Mouse (Mus musculus) thymus, postnatal 10 days (tissue): ENCODE data around the gene Fam210b.
A peak's percentile ranks its signal among the peaks of the same experiment; 100 is the strongest.

Experiments used
- DNase-seq, 2 experiments: peaks; one replicate each; pipeline ENCODE4 v3.0.0; 2021; ENCODE audit warnings: low spot score in 2 of 2

Gene Fam210b

DNA sequence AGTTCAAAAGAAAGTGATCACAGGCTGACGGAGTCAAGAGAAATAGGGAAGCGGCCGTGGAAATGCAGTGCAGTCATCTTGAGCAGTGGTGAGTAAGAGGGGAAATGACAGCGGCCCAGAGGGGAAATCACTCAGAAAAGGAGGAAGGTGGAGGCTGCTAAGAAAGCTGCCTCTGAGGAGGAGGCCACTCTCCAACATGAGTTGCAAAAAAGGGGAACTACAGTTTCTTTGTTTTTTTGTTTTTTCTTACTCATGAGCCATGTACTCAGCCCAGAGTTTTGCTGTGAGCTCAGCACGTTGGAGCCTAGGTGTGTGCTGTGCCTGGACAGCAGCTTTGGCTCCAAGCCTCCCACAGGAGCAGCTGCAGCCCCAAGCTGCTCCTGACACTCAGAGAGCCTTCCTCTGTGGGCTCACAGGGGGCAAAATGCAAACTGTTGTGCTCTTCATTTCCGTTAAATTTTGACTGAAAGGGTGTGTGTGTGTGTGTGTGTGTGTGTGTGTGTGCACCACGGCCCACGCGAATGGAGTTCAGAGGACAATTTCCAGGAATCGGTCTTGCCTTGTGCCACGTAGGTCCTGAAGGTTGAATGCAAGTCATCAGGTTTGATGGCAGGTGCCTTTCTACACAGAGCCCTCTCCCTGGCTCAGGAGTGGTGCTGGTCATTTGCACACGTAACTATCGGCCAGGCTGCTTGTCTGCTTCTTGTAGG, 55.9 kb downstream of the Fam210b start:
- peak in 1 of 2 experiments; percentile 39 for DNase-seq

- no peak for DNase-seq
These were observed 58.9 kb downstream of the Fam210b start for GRCm38 (mm10) chr2:172404239-172404638.

- DNase-seq = no peak
These were observed 59.6 kb downstream of the Fam210b start for GRCm38 (mm10) chr2:172405011-172405410.
